8 mouse cellular contexts compared by ENCODE assay signal in genomic region chr7:62922246-62922645, GRCm38 (mm10).
DNase-seq lines count a peak whose midpoint lies in the region; ATAC-seq and TF ChIP-seq lines count a peak whose summit lies in the region.

No protein-coding gene starts in this region.

- H3K27me3 ChIP-seq in heart, adult 2 months (ENCODE audit: control insufficient read depth, insufficient read depth, low read length): no peaks in the 10 kb centered on the region
- H3K27me3 ChIP-seq in heart, embryonic 12.5 days (replicated peaks): no peaks in the 10 kb centered on the region
- no peaks in the 10 kb centered on the region for H3K27me3 ChIP-seq in cerebellum, adult 2 months (ENCODE audit: control insufficient read depth, insufficient read depth, low read length)
- no peaks in the 10 kb centered on the region for H3K27me3 ChIP-seq in midbrain, embryonic 11.5 days (ENCODE audit: control insufficient read depth, insufficient read depth, low read length)

- no peaks in the 10 kb centered on the region for H3K36me3 ChIP-seq in heart, adult 2 months (ENCODE audit: control insufficient read depth, insufficient read depth, low read length)
- no peaks in the 10 kb centered on the region for H3K36me3 ChIP-seq in heart, embryonic 12.5 days
- no peaks in the 10 kb centered on the region for H3K36me3 ChIP-seq in midbrain, embryonic 11.5 days (ENCODE audit: control insufficient read depth, insufficient read depth, low read length)

- 4% methylated on average over 1 of the region's 1 CpGs for WGBS in heart, adult 2 months
- 0% methylated on average over 1 of the region's 1 CpGs for WGBS in heart, embryonic 12.5 days
- 26% methylated on average over 1 of the region's 1 CpGs for WGBS in cerebellum, adult 2 months
- 8% methylated on average over 1 of the region's 1 CpGs for WGBS in midbrain, embryonic 11.5 days

- no peaks in the 10 kb centered on the region for H3K9me3 ChIP-seq in heart, embryonic 12.5 days (replicated peaks)
- H3K9me3 ChIP-seq in midbrain, embryonic 11.5 days (ENCODE audit: control insufficient read depth, low read length): no peaks in the 10 kb centered on the region

- no peak for DNase-seq in heart, adult 2 months
- peak; percentile 20 for DNase-seq in 416B (ENCODE audit: low read depth)
- DNase-seq in cerebellum, adult 2 months: peak; percentile 11 to 31
- DNase-seq in layer of hippocampus, adult 11-12 months (ENCODE audit: low spot score): peak; percentile 63
- peak; percentile 83 for DNase-seq in midbrain, embryonic 11.5 days (ENCODE audit: low spot score, missing footprints)
- no peak for DNase-seq in heart, adult 8-10 months (ENCODE audit: low spot score)
- no peak for DNase-seq in spleen, postnatal 14 days (ENCODE audit: low spot score in 2 of 2)

- intact Hi-C loops in heart, adult 2 months (cut with DNase I): loop anchor here (5.0 kb wide), 1 partner anchor 750 kb away; no protein-coding TSS in a partner anchor

- H3K4me2 ChIP-seq in heart, embryonic 12.5 days: no peak overlapping the region
- no peak overlapping the region for H3K4me2 ChIP-seq in midbrain, embryonic 11.5 days

- no peaks in the 10 kb centered on the region for H3K79me2 ChIP-seq in heart, adult 2 months (replicated peaks; ENCODE audit: control insufficient read depth, insufficient read depth, low read length)

- no peak for TF ChIP-seq EP300 in heart, adult 2 months (IDR thresholded peaks at IDR 0.05; ENCODE audit: insufficient read depth, low read depth, low read length)

- TF ChIP-seq CTCF in heart, adult 2 months (IDR thresholded peaks at IDR 0.05): peak; percentile 31
- TF ChIP-seq CTCF in cerebellum, adult 2 months (IDR thresholded peaks at IDR 0.05; ENCODE audit: borderline replicate concordance, insufficient read depth, low read depth, low read length): peak; percentile 42; the same call in 1 of the 2 replicates

- no peak overlapping the region for H3K27ac ChIP-seq in heart, adult 2 months
- H3K27ac ChIP-seq in heart, embryonic 12.5 days (ENCODE audit: poor library complexity, severe bottlenecking): no peak overlapping the region
- H3K27ac ChIP-seq in cerebellum, adult 2 months (ENCODE audit: insufficient read depth, low read length): no peak overlapping the region
- H3K27ac ChIP-seq in midbrain, embryonic 11.5 days (ENCODE audit: low read depth, low read length): no peak overlapping the region

- no peak overlapping the region for H3K4me3 ChIP-seq in heart, adult 2 months
- no peak overlapping the region for H3K4me3 ChIP-seq in heart, embryonic 12.5 days
- no peak overlapping the region for H3K4me3 ChIP-seq in cerebellum, adult 2 months (replicated peaks; ENCODE audit: insufficient read depth, low read depth, low read length)
- no peak overlapping the region for H3K4me3 ChIP-seq in midbrain, embryonic 11.5 days (ENCODE audit: low read depth, low read length)

- no peak for TF ChIP-seq POLR2A in heart, adult 2 months (IDR thresholded peaks at IDR 0.05; ENCODE audit: insufficient read depth, low read depth, low read length)
- no peak for TF ChIP-seq POLR2A in cerebellum, adult 2 months (IDR thresholded peaks at IDR 0.05; ENCODE audit: borderline replicate concordance, insufficient read depth, low read length)

- H3K9ac ChIP-seq in heart, adult 2 months (ENCODE audit: low read depth, low read length): no peak overlapping the region
- H3K9ac ChIP-seq in heart, embryonic 12.5 days: no peak overlapping the region
- no peak overlapping the region for H3K9ac ChIP-seq in midbrain, embryonic 11.5 days (ENCODE audit: low read length)

- no peaks in the 10 kb centered on the region for H3K4me1 ChIP-seq in heart, adult 2 months (ENCODE audit: control insufficient read depth, insufficient read depth, low read length)
- no peaks in the 10 kb centered on the region for H3K4me1 ChIP-seq in heart, embryonic 12.5 days (replicated peaks)
- H3K4me1 ChIP-seq in cerebellum, adult 2 months (ENCODE audit: control insufficient read depth, insufficient read depth, low read length): no peaks in the 10 kb centered on the region
- H3K4me1 ChIP-seq in midbrain, embryonic 11.5 days (ENCODE audit: control insufficient read depth, insufficient read depth, low read length): no peaks in the 10 kb centered on the region

- no peak for ATAC-seq in heart, embryonic 12.5 days (ENCODE audit: insufficient number of reproducible peaks, low FRiP score)
- ATAC-seq in midbrain, embryonic 11.5 days (ENCODE audit: low FRiP score): no peak; the same call in 1 of the 2 replicates

Comparison
In these comparisons a context has a peak if more than half of its experiments do, and no peak if none do; other contexts are left out.
1. DNase-seq: peak in 416B (single experiment), cerebellum, adult 2 months (2 of 2), layer of hippocampus, adult 11-12 months (single experiment) and midbrain, embryonic 11.5 days (single experiment); none in heart, adult 2 months (0 of 2), heart, adult 8-10 months (single experiment) and spleen, postnatal 14 days (0 of 2).